Mouse (Mus musculus) lung, postnatal 0 days (tissue): ENCODE measurements around the gene Mad1l1.

Experiments
- CTCF ChIP-seq: IDR thresholded peaks from 2 replicates; pipeline ENCODE4 v1.5.1; 2016; ENCODE audit warnings: antibody characterized with exemption, mild to moderate bottlenecking
- EP300 ChIP-seq: IDR thresholded peaks from 2 replicates; pipeline ENCODE4 v1.6.1; 2016; ENCODE audit warnings: antibody characterized with exemption, mild to moderate bottlenecking, control low read depth

DNA sequence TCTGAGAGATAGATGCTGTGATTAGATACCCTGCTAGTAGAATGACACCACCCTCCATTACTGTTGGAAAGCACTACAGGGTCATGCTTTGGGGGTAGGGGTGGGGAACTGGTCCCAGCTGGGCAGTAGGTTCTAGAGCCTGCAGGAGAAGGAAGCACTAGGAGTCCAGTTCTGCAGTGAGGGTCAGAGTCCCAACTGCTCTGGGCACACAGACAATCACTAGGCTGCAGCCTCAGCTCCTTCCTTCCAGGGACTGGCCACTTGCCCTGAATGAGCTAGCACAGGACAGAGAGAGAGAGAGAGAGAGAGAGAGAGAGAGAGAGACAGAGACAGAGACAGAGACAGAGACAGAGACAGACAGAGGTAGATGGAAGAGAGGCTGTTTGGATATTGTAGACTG, 255.1 kb downstream of the Mad1l1 start:
- TF ChIP-seq CTCF, result no peak
- no peak for TF ChIP-seq EP300
